Mouse (Mus musculus) CD4-positive, CD25-positive, alpha-beta regulatory T cell, adult 4 months (primary cell): ENCODE results near the gene Itprip. TPM values are rescaled to one million over a fixed set of nuclear protein-coding genes. Genes with fewer than 3 reads are reported as not detected.

Source experiments
- ATAC-seq: one replicate; pipeline ENCODE4 v1.8.0; 2017
- polyA plus RNA-seq, 2 experiments: library from polyadenylated mRNA; unstranded; fragments of 100-300 nt; shearing (Covaris generic); gene quantifications; one replicate each; pipeline ENCODE4 v1.2.1; 2017

Gene Itprip
- 10 to 100 TPM; 10.5 to 12.7 TPM for polyA plus RNA-seq

DNA sequence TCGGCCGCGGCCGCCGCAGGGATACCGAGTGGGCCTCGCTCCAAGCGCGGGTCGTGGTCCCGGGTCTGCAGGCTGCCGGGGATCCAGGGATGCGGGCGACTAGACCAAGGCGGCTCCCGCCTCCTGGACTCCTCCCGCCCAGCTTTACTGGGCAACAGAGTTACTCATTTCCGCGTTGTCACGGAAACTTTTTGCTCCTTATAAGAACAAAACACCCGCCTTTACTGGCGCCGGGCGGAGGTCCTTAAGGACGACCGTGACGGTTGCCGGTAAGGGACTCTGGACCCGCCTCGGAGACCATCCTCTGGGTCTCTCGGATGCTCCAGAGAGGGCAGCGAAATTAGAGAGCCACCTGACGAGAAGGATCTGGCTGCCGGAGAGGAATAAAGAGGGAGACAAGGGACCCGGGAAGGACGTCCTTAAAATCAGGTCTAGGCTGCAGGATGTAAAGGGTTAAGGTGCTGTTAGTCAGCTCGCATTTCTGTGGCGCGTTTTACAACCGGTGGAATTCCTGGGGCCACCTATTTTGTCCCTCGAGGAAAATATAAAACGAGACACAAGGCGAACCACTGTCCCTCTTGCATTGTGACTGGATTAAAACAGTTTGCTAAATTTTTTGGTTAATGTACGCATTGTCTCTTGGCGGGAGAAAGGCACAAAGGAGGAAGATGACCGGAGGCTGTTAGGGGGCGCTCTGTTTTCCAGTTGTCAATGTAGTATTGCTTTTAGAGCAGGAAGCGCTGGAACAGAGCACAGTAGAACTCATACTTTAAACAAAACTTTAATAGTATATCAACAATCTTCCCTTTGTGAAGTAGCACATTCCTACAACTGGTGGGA is at the start of gene Itprip, which contains the start of gene Cfap43:
Gene Itprip, minus strand, starts transcription at position 174 of the 840 bp plus-strand sequence.
Gene Cfap43, minus strand, starts transcription at position 162 of the 840 bp plus-strand sequence.
- ATAC-seq: peak; percentile 78

DNA sequence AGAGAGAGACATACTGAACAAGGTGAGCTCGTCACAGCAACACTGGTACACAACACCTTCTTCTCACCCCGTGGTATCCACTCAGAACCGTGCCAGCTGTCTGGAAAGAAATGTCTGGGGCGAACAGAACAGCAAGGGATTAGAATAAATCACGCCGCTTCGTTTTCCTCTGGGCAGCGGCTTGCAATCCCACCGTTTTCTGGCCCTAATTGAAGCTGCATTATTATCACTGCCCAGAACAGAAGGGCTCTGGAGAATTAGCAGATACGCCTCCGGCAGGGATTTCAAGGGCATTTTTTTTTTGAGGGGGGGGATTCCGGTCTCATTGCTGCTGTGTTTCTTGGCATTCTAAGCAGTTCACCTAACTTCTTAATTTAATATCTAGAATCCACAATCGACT is 39.1 kb upstream of the Itprip start:
- ATAC-seq: no peak

DNA sequence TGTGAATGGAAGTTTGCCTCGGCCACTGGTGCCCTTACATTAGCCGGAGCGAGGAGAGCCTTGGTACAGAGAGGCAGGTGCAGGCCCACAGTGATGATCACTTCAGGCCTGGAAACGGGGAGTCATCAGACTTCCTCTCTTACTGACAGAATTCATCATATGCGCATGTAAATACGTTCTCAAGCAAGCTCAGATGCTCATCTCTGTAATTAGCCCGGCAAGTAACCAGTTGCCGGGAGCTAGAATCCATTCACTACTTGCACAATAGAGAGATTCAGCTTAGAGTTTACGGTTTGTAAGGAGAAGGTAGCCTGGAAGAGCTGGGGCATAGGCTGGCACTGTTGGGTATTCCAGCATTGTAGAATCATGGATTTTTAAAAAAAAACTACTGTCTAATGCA is 34.1 kb upstream of the Itprip start:
- no peak for ATAC-seq

DNA sequence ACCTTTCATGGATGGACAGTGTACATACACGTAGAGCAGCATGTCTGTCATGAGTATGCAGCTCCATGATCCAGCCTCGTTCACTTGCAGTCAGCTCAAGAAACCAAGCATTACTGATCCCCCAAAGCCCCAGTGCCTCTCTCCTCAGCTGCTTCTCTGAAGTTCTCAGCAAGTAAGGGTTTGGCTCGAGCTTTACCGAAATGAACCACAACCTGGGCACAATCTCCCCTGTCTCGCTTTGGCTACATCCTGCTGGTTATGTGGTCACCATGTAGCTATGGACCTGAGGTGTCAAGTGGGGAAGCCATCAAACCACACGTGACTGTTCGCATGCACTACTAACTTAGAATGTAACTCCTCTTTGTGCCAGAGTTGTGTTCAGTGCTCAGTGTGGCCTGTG is 31.8 kb upstream of the Itprip start:
- no peak for ATAC-seq

DNA sequence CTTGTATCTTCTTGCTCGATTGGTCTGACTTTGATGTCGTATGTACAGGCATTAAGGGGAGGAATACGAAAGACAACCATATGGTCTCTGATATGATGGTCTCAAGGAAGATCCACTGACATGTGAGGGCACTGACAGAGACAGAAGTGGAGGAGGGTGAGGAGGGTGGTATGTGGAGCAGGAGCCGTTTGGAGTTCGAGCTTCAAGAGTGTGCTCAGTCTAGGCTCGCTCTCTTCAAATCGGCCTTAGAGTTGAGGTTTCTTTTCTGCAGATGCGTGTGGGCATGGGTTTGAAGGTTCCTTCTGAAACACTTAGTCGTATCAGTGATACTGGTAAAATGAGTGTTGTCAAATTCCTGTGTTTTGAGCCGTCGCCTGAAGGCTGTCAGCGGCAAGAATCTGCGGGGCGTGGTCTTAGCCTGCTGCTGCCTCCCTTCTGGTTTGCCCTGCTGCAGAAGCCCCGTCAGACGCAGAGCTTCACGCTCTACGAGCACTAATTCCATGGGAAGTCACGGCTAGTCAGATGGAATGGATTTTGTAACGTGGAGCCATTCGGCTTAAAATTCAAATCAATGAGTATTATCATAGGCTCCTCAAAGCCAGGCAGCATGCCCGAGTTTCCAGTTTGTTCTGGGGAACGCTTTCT is 27.8 kb upstream of the Itprip start:
- ATAC-seq: no peak

DNA sequence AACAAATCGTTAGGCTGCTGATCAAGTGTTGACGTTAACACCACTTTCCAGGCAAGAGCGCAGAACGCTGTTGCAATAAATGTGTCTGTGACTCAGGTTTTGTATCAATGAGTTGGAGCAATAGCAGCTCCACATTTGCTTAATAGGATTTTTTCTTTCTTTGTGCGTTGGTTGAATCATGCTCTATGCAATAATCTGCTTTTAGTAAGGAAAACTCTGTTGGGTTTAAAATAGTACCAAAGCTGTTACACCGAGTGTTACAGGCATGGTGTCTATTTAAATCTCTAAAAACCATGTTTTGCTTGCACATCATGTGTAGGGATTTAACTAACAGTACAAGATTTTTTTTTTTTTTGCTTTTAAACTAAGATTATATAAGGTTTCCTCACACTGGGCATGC is 20.3 kb upstream of the Itprip start:
- no peak for ATAC-seq

DNA sequence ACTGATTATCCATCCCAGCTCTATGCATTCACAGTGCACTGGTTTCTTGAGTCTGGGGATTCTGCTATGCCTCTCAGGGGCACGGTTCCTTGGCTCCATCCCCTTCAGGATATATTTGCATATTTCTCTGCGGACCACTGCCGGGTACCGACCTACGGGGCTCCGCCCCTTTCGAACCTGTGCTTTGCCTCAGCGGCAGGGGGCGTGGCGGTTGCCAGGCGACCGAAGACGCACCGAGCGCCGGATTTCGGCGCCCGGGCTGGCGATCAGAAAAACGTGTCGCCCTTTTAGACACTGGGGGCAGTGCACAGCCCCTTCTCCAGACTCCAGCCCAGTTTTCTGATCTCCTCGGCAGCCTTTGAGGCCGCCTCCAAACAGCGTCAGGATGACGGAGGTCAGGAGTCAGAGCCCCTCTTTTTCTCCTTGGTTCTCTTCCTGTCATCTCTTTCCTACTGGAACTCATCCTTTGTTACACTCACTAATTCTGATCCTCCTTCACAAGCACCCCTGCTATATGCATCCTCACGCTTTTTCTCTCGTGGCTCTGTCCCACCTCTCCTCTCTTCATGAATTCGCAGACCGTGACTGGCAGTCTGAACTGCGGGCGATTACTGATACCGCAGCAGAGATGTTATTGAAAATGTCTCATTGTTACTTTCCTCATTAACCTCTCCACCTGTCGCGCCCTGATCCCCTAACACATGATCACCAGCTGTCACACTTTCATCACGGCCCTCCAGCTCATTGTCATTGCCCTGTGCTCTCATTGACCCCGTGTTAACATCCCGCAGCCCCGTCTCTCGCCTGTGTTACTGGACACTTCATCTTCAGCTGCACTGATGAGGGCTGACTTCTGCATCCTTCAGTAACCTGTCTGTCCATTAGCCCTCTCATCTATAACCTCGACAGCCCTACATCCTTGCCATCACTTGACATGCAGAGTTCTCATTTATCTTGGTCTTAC is 18.6 kb upstream of the Itprip start, which contains the start of gene Cfap58:
Gene Cfap58, plus strand, starts transcription at position 233 of the 964 bp plus-strand sequence.
- peak; percentile 93 for ATAC-seq

DNA sequence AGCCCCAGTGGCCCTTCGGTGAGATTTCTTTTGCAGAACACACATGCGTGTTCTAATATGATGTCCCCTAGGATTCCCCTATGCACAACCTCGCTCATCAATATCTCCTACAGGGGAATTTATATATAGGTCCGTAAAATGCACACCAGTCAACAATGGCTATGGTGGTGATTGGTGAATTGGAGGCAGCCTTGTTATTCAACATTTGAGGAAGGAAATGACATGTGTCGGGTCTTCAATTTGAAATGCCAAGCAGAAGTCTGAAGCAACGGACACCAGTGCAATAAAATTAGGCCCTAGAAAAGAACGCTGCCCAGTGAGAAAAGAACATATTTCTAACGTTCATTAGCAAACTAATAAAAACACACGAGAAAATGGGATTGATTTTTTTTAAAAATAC is 17.8 kb upstream of the Itprip start:
- no peak for ATAC-seq

DNA sequence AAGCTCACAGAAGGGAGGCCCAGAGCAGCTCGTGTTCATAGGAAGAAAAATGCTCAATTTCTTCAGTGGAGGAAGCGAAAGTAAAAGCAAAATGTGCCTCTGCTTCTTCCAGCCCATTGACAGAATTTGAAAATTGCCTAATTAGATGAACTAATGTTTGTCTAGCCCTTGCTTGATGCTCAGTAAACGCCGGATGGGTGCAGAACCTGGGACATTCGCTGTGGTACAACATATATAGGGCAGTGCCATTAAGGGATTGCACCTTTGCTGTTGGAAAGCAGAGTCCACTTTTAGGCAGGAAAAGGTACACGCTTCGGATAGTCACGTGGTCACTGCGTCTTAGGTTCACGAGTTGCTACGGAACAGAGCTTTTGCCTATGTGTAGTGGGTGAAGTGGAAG is 17.4 kb upstream of the Itprip start:
- peak; percentile 24 for ATAC-seq

DNA sequence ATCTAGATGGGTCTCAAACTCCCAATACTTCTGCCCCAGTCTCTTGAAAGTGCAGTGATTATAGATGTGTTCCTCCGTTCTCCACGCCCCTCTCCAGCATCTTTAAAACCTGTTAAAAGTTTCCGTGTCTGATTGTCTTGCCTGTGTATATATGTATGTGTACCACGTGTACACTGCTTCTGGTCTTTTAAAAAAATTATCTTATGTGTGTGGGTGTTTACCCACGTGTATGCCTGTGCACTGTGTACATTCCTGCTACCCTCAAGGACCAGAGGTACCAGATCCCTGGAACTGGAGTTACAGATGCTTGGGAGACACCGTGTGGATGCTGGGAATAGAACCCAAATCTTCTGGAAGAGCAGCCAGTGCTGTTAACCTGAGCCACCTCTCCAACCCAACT is 16.4 kb upstream of the Itprip start:
- no peak for ATAC-seq

DNA sequence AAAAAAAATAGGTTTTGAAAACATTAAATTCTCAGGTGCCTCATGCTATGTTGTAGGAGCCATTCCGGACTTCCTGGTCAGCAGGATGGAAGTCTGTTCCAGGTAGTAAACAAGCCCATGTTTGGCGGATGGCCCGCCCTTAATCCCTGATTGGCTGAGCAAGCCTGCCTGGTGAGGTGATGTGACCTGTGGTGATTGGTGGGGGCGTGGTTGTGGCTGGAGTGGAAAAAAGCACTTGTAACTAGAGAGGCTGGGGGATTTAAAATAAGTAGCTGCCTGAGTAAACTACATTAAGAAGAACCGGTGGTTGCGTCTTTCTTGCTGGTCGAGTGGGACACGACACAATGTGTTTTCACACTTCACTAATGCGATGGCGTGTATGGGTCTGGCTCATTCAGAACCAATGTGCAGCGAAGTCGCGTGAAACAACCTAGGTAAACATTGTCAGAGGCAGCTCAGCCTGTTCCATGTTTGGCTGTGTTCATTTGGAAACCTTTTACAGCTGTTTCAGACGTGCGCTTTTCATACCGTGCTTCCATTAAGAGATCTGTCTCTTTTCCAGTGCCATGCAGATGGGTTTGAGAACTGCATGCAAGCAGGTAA is 15.6 kb upstream of the Itprip start:
- no peak for ATAC-seq

DNA sequence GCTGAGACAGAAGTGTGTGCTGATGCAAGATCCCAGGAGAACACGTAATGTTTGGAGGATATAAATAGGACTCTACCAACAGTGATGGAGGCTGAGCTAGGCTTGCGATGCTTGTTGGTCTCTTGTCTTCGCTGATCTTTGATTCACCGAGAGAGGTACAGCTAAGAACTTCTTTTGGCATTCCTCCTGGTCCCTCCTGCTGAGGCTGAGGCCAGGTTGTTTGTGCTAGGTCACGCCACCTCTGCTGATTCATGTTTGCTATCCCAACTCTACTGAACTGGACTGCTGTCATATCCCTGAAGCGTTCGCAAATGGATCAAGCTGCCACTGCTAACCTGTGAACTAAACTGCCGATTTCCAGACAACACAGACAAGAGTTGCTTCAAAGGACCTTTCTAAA is 15.0 kb upstream of the Itprip start:
- ATAC-seq: no peak

DNA sequence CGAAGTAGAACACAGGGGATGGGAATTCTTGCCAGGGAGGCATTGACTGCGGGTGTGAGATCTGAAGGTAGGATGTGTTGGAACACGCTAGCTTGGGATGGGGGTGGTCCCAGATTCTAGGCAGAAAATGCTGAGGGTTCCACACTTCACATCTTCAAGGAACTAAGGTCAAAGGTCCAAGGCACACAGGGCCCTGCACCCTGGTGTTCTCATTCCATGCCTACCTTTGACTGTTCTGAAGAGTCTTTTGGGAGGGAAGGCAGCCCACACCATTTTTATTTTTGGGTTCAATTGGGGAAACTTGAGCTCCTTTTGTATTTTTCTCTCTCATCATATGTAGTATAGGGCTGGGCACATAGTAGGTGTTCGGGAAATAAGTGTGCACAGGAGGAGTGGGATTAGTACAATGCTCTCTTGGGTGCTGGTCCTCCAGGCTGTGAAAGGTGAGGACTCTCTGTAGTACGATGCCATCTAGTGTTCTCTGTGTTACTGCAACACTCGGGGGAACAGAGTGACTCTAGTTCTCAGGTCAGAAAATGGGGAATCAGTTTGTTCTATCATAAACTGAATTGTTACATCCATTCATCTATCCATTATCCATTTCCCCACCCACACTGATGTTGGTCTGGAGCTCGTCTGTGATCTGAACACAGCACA is 13.0 kb upstream of the Itprip start:
- ATAC-seq: peak; percentile 90

DNA sequence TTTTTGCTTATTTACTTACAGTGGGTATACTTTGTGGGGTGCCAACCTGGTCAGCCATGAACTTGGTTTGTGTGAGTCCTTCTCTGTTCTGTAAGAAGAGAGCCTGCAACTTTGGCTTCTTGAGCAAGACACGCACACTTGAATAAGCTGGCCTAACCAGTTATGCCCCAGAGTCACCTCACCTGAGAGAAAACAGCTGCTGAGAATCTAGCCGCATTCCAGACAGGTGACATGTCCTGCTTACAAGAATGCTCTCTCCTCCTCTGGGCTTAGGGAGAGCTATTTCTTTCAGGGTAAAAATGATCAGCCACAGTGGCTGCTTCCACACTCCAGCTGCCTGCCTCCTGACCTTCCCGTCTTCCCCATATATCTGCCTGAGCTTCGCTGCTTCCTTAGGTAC is 9.9 kb upstream of the Itprip start:
- no peak for ATAC-seq

DNA sequence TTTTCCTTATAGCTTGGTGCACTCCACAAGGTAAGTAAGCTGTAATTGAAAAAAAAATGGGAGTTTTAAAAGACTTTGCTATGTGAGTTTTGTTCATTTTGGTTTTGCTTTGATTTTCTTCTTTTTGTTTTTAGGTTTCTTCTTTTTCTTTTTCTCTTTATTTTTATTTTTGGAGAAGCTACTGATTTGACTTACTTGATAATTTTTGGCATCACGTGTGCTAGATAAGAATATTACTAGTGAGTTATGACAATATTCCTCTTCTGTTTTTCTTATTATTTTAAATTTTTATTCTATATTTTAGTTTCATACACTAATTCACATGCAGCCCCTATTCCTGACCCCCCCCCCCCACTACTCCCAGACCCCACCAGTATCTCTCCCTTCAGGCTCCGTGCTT is 7.9 kb upstream of the Itprip start:
- no peak for ATAC-seq

DNA sequence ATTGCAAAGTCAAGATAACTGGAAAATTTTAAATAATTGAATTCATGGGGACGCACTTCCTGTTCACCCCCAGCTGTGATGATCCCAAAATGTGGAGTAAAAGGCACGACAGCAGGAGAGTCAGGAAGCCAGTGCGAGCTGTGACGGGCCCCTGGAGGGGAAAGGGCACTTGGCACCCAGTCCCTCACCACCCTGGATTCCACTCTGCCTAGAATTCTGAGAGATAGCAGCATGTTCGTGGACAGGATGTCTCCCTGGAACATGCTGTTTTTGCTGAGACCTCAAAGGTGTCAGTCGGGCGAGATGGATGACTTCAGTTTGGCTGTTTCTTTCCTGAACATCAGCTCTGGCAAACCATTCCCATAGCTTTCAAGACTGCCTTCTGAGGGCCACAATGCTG is 6.7 kb upstream of the Itprip start:
- no peak for ATAC-seq

DNA sequence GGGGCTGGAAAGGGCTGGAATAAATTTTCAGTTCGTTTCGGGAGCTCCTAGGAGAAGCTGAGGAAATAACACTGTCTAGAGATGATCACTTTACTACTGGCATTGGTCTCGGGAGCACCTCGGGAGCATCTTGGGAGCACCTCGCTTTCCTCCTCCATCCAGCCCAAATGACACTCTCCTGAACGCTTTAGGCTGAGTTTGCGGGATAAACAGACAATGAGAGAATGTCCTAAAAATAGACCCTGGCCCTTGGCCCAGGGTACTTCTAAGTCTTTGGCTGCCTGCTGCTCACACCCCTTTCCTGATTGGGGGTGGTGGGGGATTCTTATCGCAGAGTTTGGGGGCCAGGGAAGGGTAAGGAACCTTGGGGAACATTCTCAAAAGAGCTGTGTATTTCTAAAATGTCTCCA is 872 bp upstream of the Itprip start:
- no peak for ATAC-seq

DNA sequence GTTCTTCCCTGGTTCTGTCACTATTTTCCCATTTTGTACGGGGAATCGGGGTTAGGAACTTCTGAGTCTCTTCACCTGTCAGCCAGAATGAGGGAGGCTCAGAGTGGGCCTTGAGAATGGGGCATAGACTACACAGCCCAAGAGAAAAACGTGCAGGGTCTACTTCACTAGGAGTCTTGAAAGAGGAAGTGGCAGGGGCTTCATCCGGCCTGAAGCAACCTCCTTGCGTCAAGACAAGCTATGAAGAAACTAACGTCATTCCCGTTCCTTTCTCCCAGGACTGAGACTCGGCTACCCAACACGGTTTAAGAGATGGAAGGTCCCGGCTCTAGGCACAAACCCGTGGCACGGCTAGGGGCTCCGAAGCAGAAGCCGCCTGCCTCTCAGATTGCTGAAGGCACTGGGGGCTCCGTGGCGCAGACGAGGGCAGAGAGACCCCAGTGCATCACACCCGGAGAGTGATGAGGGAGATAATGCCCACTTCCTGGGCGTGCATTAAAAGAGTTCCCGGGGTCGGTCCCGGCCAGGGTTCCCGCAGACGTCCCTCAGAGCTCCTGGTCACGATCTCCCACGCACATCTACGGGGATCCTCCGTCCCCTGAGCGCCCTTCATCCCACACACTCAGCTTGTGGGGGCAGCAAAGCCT is 521 bp downstream of the Itprip start:
- ATAC-seq: peak; percentile 40

DNA sequence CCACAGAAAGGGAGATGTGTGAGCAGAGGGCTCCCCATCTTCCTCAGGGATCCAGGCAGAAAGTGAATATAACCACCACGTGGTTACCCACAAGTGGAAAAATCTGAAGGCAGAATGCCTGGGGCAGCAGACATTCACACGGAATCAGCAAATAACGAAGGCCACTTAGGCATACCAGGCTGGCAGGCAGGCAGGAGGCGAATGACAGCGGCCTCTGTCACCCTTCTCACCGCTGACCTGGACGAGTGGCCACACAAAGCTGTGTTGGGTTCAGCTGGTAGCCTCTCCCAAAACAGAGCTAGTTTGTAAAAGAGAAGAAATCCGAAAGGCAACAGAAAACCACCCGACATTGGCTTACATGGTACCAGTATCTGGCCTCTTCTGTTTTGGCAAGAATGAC is 1.1 kb downstream of the Itprip start:
- ATAC-seq: no peak

DNA sequence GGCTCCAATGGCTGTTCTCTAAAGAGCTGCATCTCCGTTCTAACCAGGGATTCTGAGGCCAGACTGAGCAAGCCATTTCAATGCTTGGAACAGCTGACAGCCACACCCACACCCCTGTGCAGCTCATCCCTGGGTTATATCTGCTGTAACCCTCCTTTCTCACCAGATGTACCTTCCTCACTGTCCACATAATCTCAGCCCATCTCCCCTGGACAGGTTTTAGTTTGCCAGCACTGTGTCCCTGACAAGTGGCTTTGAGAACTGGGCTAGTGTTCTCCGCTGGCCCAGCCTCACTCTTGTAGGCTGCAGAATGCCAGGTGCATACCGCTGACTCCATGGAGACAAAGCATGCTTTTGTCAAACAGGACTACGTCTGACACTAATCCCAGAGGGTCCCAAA is 1.7 kb downstream of the Itprip start:
- no peak for ATAC-seq

DNA sequence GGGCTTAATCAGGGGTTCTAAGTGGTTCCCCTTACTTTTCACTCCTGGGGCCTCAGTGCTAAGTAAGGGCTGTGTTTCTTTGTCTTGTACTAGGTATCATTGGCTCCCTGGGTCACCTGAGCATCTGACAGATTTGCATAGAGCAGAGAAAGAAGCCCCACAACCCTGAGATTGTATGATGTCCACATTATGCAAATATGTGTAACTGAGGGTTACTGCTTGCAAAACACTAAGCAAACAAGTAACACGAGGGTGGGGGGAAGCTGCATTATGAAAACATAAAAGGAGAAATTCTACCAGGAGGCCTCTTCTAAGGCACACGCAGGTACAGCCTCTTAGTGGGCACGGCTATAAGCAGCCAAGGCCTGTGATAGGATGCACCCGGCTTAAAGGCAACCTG is 3.8 kb downstream of the Itprip start:
- ATAC-seq: peak; percentile 24
